Mouse (Mus musculus): ENCODE measurements around the gene Gm11236. TPM values are rescaled to one million over a fixed set of nuclear protein-coding genes. Genes with fewer than 3 reads are reported as not detected.

The Gm11236 gene
- not detected in 2 replicates for polyA plus RNA-seq (2012; rRNA removed)

DNA sequence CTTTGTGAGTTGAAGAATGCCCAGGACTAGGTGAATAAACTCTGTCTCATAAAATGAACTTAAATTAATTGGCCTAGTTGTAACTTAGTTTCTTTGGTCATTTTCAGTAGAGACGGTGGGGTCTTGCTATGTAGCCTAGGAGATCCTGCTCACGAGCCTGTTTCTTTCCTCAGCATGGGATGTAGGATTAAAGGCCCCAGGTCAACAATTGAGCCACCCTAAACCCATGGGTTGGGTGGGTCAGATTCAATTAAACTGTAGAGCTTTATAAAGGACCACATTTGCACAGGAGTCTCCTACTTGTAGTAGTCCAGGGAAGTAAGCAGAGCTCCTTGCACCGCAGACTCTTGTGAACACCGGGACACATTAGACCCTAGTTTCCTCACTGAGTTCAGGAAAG lies at the start of gene Gm11236:
Gene Gm11236, plus strand, starts transcription at position 301 of the 400 bp plus-strand sequence.

DNA sequence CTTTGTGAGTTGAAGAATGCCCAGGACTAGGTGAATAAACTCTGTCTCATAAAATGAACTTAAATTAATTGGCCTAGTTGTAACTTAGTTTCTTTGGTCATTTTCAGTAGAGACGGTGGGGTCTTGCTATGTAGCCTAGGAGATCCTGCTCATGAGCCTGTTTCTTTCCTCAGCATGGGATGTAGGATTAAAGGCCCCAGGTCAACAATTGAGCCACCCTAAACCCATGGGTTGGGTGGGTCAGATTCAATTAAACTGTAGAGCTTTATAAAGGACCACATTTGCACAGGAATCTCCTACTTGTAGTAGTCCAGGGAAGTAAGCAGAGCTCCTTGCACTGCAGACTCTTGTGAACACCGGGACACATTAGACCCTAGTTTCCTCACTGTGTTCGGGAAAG lies 30.3 kb upstream of the Gm11236 start, which contains the start of gene Gm11238:
Gene Gm11238, plus strand, starts transcription at position 301 of the 400 bp plus-strand sequence.

DNA sequence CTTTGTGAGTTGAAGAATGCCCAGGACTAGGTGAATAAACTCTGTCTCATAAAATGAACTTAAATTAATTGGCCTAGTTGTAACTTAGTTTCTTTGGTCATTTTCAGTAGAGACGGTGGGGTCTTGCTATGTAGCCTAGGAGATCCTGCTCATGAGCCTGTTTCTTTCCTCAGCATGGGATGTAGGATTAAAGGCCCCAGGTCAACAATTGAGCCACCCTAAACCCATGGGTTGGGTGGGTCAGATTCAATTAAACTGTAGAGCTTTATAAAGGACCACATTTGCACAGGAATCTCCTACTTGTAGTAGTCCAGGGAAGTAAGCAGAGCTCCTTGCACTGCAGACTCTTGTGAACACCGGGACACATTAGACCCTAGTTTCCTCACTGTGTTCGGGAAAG lies 15.2 kb upstream of the Gm11236 start, which contains the start of gene Gm11237:
Gene Gm11237, plus strand, starts transcription at position 301 of the 400 bp plus-strand sequence.

DNA sequence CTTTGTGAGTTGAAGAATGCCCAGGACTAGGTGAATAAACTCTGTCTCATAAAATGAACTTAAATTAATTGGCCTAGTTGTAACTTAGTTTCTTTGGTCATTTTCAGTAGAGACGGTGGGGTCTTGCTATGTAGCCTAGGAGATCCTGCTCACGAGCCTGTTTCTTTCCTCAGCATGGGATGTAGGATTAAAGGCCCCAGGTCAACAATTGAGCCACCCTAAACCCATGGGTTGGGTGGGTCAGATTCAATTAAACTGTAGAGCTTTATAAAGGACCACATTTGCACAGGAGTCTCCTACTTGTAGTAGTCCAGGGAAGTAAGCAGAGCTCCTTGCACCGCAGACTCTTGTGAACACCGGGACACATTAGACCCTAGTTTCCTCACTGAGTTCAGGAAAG lies 30.1 kb downstream of the Gm11236 start, which contains the start of gene Gm11239:
Gene Gm11239, plus strand, starts transcription at position 301 of the 400 bp plus-strand sequence.

DNA sequence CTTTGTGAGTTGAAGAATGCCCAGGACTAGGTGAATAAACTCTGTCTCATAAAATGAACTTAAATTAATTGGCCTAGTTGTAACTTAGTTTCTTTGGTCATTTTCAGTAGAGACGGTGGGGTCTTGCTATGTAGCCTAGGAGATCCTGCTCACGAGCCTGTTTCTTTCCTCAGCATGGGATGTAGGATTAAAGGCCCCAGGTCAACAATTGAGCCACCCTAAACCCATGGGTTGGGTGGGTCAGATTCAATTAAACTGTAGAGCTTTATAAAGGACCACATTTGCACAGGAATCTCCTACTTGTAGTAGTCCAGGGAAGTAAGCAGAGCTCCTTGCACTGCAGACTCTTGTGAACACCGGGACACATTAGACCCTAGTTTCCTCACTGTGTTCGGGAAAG lies 45.3 kb downstream of the Gm11236 start, which contains the start of gene Gm428:
Gene Gm428, plus strand, starts transcription at position 301 of the 400 bp plus-strand sequence.

Other genes starting within 250 kb of the Gm11236 start
- not detected in 2 replicates for gene Gm11487, start 233.0 kb upstream of the Gm11236 start, polyA plus RNA-seq (2012; rRNA removed)
- not detected in 2 replicates for gene Gm11238, start 30.2 kb upstream of the Gm11236 start, polyA plus RNA-seq (2012; rRNA removed)
- gene Gm11237, start 15.1 kb upstream of the Gm11236 start, polyA plus RNA-seq (2012; rRNA removed), result not detected in 2 replicates
- not detected in 2 replicates for gene Gm11239, start 30.2 kb downstream of the Gm11236 start, polyA plus RNA-seq (2012; rRNA removed)
- not detected in 2 replicates for gene Gm428, start 45.4 kb downstream of the Gm11236 start, polyA plus RNA-seq (2012; rRNA removed)
- gene Rasef, start 152.9 kb downstream of the Gm11236 start, polyA plus RNA-seq (2012; rRNA removed), result 0.14 and 0.51 TPM in 2 replicates
- not detected in 2 replicates for gene Gm11758, start 238.1 kb downstream of the Gm11236 start, polyA plus RNA-seq (2012; rRNA removed)